Mouse (Mus musculus) forebrain, embryonic 10.5 days (tissue): Measurements from ENCODE around the gene Prdm15. TPM values are rescaled to one million over a fixed set of nuclear protein-coding genes. Genes with fewer than 3 reads are reported as not detected.

Source experiments
- DNase-seq: peaks from one replicate; pipeline ENCODE4 v3.0.0-alpha.2; 2017; ENCODE audit warnings: low spot score; ENCODE audit errors: extremely low spot score
- H3K27ac ChIP-seq: fragments of 300-500 bp; sonication (generic); 2 replicates; pipeline ENCODE4 v1.5.1; 2016; ENCODE audit warnings: mild to moderate bottlenecking
- H3K27me3 ChIP-seq: fragments of 300-500 bp; sonication (generic); 2 replicates; pipeline ENCODE4 v1.6.1; 2016; ENCODE audit warnings: mild to moderate bottlenecking; ENCODE audit not compliant: poor library complexity, severe bottlenecking
- H3K36me3 ChIP-seq: fragments of 300-500 bp; sonication (generic); replicated peaks from 2 replicates; pipeline ENCODE4 v1.6.1; 2016; ENCODE audit warnings: mild to moderate bottlenecking, moderate library complexity
- H3K4me1 ChIP-seq: fragments of 300-500 bp; sonication (generic); 2 replicates; pipeline ENCODE4 v1.6.1; 2016
- H3K4me3 ChIP-seq: fragments of 300-500 bp; sonication (generic); 2 replicates; pipeline ENCODE4 v1.5.1; 2016; ENCODE audit warnings: mild to moderate bottlenecking, moderate library complexity
- H3K9me3 ChIP-seq: fragments of 300-500 bp; sonication (generic); 2 replicates; pipeline ENCODE4 v1.6.1; 2016; ENCODE audit warnings: mild to moderate bottlenecking, moderate library complexity
- WGBS: fragments of 180-500 bp; shearing (Covaris S2); methylation state at CpG from one replicate; pipeline ENCODE4 v1.1.7; 2016; 5-methylcytosine and 5-hydroxymethylcytosine counted together
- polyA plus RNA-seq: library from polyadenylated mRNA; unstranded; fragments of >200 nt; fragmentation: Nextera tagmentation; extraction: Ambion mirVana; gene quantifications from 2 replicates; pipeline ENCODE4 v1.2.1, GENCODE M21; 2016

The Prdm15 gene
- 15.8 and 16.0 TPM in 2 replicates for polyA plus RNA-seq

- peak within 1 kb of the TSS; percentile 99 for H3K27ac ChIP-seq
- WGBS: 1% methylated on average over 31 of the region's 31 CpGs
- peak within 1 kb of the TSS; percentile 94 for H3K4me3 ChIP-seq
- peak; percentile 87 for DNase-seq
- H3K36me3 ChIP-seq: peaks cover 24% of the 10 kb centered on the region
- H3K4me1 ChIP-seq: peaks cover 32% of the 10 kb centered on the region
- H3K27me3 ChIP-seq: no peaks in the 10 kb centered on the region
- H3K9me3 ChIP-seq: no peaks in the 10 kb centered on the region
These were observed at the start of gene Prdm15 for GRCm38 (mm10) chr16:97851741-97852319. Prdm15 (minus strand) TSS chr16:97851850.

GRCm38 (mm10) chr16:97897346-97898024 is 45.8 kb upstream of the Prdm15 start:
- Histone ChIP-seq H3K9me3 (no peaks in the 10 kb centered on the region), H3K27ac (no peak overlapping the region), H3K27me3 (no peaks in the 10 kb centered on the region), H3K4me3 (no peak overlapping the region), H3K36me3 (no peaks in the 10 kb centered on the region), H3K4me1 (peaks cover 9% of the 10 kb centered on the region)
- no peak for DNase-seq
- 84% methylated on average over 5 of the region's 5 CpGs for WGBS

- H3K4me1 ChIP-seq: no peaks in the 10 kb centered on the region
- DNase-seq: no peak
These were observed 36.1 kb upstream of the Prdm15 start for GRCm38 (mm10) chr16:97887762-97888161.

GRCm38 (mm10) chr16:97883696-97884095 is 32.0 kb upstream of the Prdm15 start:
- Histone ChIP-seq H3K4me3 (no peak overlapping the region), H3K9me3 (no peaks in the 10 kb centered on the region), H3K4me1 (no peaks in the 10 kb centered on the region), H3K36me3 (0 out of 2 replicates have a peak, but pooled peaks cover 3% of the 10 kb centered on the region), H3K27ac (no peak overlapping the region), H3K27me3 (no peaks in the 10 kb centered on the region)
- DNase-seq: no peak
- 91% methylated on average over 1 of the region's 1 CpGs for WGBS

More at GRCm38 (mm10) chr16:97887762-97888161, 36.1 kb upstream of the Prdm15 start:
- Histone ChIP-seq H3K9me3 (no peaks in the 10 kb centered on the region), H3K27ac (no peak overlapping the region), H3K4me3 (no peak overlapping the region), H3K36me3 (0 out of 2 replicates have a peak, but pooled peaks cover 7% of the 10 kb centered on the region), H3K27me3 (no peaks in the 10 kb centered on the region)

- H3K27ac ChIP-seq: no peak overlapping the region
- no peaks in the 10 kb centered on the region for H3K4me1 ChIP-seq
- H3K36me3 ChIP-seq: 0 out of 2 replicates have a peak, but pooled peaks cover 3% of the 10 kb centered on the region
- no peak for DNase-seq
- no peaks in the 10 kb centered on the region for H3K27me3 ChIP-seq
- H3K4me3 ChIP-seq: no peak overlapping the region
- no peaks in the 10 kb centered on the region for H3K9me3 ChIP-seq
These were observed 31.2 kb upstream of the Prdm15 start for GRCm38 (mm10) chr16:97882891-97883290.

- no peak overlapping the region for H3K4me3 ChIP-seq
- peaks cover 12% of the 10 kb centered on the region; the same call in 1 of the 2 replicates for H3K36me3 ChIP-seq
- peak; percentile 29 for DNase-seq
- 81% methylated on average over 1 of the region's 1 CpGs for WGBS
- H3K4me1 ChIP-seq: no peaks in the 10 kb centered on the region
- no peaks in the 10 kb centered on the region for H3K9me3 ChIP-seq
- H3K27ac ChIP-seq: no peak overlapping the region
- H3K27me3 ChIP-seq: no peaks in the 10 kb centered on the region
These were observed 27.5 kb upstream of the Prdm15 start for GRCm38 (mm10) chr16:97879134-97879533.

GRCm38 (mm10) chr16:97877502-97877901 is 25.9 kb upstream of the Prdm15 start:
- peaks cover 14% of the 10 kb centered on the region; the same call in 1 of the 2 replicates for H3K36me3 ChIP-seq
- no peaks in the 10 kb centered on the region for H3K9me3 ChIP-seq
- H3K4me3 ChIP-seq: no peak overlapping the region
- DNase-seq: no peak
- H3K27me3 ChIP-seq: no peaks in the 10 kb centered on the region
- H3K4me1 ChIP-seq: no peaks in the 10 kb centered on the region
- H3K27ac ChIP-seq: no peak overlapping the region
- WGBS: 95% methylated on average over 3 of the region's 3 CpGs

- 84% methylated on average over 4 of the region's 4 CpGs for WGBS
- Histone ChIP-seq H3K4me1 (no peaks in the 10 kb centered on the region), H3K9me3 (no peaks in the 10 kb centered on the region), H3K4me3 (no peak overlapping the region), H3K27me3 (no peaks in the 10 kb centered on the region), H3K27ac (no peak overlapping the region), H3K36me3 (peaks cover 14% of the 10 kb centered on the region; the same call in 1 of the 2 replicates)
- no peak for DNase-seq
These were observed 23.5 kb upstream of the Prdm15 start for GRCm38 (mm10) chr16:97875101-97875500.

GRCm38 (mm10) chr16:97874376-97874775 is 22.7 kb upstream of the Prdm15 start:
- WGBS: 64% methylated on average over 1 of the region's 1 CpGs
- H3K27ac ChIP-seq: no peak overlapping the region
- H3K27me3 ChIP-seq: no peaks in the 10 kb centered on the region
- peaks cover 14% of the 10 kb centered on the region; the same call in 1 of the 2 replicates for H3K36me3 ChIP-seq
- H3K4me3 ChIP-seq: no peak overlapping the region
- no peaks in the 10 kb centered on the region for H3K4me1 ChIP-seq
- no peaks in the 10 kb centered on the region for H3K9me3 ChIP-seq
- DNase-seq: no peak

GRCm38 (mm10) chr16:97872657-97873056 is 21.0 kb upstream of the Prdm15 start:
- Histone ChIP-seq H3K36me3 (peaks cover 25% of the 10 kb centered on the region), H3K4me1 (no peaks in the 10 kb centered on the region), H3K27me3 (no peaks in the 10 kb centered on the region), H3K9me3 (no peaks in the 10 kb centered on the region), H3K27ac (no peak overlapping the region), H3K4me3 (no peak overlapping the region)
- 75% methylated on average over 5 of the region's 5 CpGs for WGBS
- DNase-seq: no peak

GRCm38 (mm10) chr16:97869193-97870102 is 17.8 kb upstream of the Prdm15 start:
- Histone ChIP-seq H3K27ac (no peak overlapping the region), H3K36me3 (peaks cover 26% of the 10 kb centered on the region), H3K4me1 (no peaks in the 10 kb centered on the region), H3K4me3 (no peak overlapping the region), H3K27me3 (no peaks in the 10 kb centered on the region), H3K9me3 (no peaks in the 10 kb centered on the region)
- no peak for DNase-seq
- 73% methylated on average over 6 of the region's 6 CpGs for WGBS

- Histone ChIP-seq H3K27me3 (no peaks in the 10 kb centered on the region), H3K9me3 (no peaks in the 10 kb centered on the region), H3K4me1 (no peaks in the 10 kb centered on the region), H3K27ac (no peak overlapping the region), H3K36me3 (peaks cover 27% of the 10 kb centered on the region), H3K4me3 (no peak overlapping the region)
- no peak for DNase-seq
- 89% methylated on average over 3 of the region's 3 CpGs for WGBS
These were observed 12.3 kb upstream of the Prdm15 start for GRCm38 (mm10) chr16:97863932-97864467.
